Mouse (Mus musculus) lung, postnatal 4 days (tissue): ENCODE results near the gene Arsk.

Source experiments
- DNase-seq, 2 experiments: peaks; one replicate each; pipeline ENCODE4 v3.0.0; 2021

Gene Arsk

DNA sequence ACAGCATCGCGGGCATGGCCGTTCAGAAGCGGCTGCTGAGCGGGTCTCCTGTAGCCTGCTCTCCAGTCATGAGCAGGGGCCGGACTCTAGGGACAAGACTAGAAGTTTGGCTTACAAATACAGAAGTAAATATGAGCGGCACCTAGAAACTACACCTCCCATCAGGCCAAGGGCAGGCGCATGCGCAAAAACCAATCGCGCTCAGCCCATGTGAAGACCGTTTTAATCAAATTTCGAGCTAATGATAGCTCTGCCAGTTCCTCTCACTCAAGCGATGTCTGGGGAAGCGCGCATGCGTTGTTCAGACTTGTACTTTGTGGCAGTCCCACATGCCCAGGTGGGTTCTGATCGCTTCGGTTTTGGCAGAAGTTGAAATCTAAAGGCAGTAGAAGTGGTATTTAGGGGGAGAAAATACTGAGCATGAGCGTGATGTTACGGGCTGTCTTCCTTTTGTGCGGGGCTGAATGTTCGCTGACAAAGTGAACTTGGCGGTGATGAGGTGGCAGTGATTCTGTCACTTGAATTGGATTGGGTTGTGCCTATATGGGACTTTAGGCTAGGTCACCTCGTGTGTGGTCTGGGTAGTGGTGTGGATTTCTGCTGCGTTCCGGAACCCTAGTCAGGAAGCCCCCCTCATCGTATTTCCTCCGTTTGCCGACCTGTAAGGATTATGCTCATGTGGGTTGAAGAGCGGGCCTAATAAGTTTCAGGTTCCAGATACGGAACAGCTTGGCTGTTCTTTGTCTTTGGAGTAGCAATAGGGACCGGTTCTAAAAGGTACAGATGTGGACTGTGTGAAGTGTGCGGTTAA is at the start of gene Arsk, which contains the start of gene Ttc37:
Arsk (minus strand) TSS at position 168 of the 811 bp plus-strand sequence.
Ttc37 (plus strand) TSS at position 242 of the 811 bp plus-strand sequence.
- peak; percentile 95 to 96 for DNase-seq

DNA sequence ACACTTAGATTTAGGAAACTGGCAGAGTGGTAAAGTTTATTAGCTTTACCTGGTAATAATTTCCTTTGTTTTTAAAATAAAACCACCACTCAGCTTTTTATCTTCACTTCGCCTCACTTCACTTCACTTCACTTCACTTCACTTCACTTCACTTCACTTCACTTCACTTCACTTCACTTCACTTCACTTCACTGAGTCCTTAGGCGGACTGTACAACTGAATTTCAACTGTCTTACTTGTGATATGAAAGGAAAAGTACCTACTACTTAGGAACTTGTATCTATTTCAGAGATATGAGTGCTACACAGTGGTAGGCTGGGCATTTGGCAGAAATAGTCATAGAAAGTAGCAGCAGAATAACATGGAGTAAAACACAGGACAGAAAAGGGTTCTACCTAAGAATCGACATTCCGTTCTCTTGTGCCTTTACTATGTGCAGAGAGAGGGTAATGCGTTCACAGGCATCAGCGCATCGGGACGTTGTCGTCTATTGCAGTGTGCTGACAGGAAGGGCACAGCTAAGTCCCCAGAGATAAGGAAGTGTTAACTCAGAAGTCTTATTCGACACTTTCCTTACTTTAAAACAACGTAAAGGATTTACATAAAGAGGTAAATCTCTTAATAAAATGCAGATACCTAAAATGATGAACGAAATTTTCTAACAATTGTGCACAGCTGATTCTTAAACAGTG is 42.8 kb upstream of the Arsk start:
- no peak for DNase-seq

DNA sequence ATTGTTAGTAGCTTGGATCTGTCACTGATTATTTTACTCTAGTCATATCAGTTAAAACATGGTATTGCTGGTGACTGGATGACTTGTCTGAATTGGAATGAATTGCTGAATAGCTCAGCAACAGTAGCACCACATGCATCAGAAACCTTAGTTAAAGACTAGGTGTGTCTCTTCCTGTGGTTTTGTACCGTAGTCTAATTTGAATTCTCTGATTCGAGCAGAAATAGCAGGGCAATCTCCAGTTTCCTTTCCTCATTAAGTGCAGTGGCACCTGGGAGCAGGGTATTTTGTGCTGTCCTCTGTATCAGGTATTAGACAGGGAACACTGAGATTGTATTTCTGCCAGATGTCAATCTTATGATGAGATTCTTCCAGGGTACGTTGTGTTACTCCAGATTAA is 40.4 kb upstream of the Arsk start:
- no peak for DNase-seq

DNA sequence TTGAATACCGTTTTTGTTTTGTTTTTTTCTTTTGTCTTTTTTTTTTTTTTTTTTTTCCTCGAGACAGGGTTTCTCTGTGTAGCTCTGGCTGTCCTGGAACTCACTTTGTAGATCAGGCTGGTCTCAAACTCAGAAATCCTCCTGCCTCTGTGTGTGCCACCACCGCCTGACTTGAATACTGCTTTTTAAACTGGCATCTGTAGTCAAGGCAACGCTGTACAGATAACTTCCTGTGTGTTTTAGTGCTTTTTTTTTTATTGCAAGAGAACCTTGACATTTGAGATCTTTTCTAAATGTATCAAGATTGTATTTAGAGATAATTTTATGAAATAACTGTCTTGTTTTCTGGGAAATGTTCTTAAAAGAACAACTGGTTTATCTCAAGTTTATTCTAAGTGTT is 34.0 kb upstream of the Arsk start:
- no peak for DNase-seq

DNA sequence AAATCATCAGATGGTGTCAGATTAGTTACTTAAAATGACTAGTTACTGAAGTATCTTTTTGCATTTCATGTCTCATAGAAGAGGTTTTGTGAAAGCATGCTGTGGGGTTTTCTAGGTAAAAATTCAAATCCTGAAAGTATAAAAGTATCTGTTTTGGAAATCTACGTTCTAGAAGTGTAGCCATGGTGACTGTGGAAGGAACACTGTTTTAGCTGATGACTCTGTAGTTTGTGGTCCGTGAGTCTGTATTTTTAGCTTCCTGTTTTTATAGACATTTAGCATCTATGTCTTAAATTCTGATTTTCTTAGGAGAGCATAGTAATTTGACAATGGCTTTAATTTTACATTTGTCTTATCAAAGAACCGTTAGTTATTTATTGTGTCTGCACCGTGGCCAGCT is 30.3 kb upstream of the Arsk start:
- no peak for DNase-seq

DNA sequence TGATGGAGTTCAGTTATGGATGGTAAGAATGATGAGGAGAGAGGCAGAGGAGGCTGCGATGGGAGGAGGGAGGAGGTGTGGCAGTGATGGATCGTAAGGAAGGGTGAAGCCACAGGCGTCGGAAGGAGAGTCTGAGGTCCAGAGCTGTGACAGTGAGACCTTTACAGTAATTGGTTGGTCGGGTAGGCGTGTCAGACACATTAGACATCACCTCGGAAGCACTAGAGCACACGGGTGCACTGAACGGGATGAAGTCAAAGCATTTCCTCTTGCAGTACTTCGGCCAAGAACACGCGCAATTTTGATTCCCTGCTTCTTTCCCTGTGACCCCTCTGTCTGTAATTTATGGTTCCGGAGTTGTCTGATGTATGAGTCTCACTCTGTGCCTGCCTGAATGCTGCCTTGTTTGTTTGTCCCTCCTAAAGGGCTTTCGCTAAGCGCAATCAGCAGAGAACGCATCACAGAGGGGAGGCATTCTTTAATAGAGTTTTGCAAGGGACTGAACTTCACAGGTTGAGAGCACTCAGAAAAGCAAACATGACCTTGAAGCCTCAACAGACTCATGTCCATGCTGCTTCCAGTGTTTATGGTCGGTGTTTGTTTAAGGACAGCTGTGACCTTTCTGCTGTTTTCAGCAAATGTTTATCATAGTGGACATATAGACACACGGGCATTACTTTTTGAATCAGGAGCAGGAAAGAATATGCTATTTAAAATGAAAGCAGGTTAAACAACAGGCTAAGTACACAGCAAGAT is 10.8 kb upstream of the Arsk start:
- no peak for DNase-seq

DNA sequence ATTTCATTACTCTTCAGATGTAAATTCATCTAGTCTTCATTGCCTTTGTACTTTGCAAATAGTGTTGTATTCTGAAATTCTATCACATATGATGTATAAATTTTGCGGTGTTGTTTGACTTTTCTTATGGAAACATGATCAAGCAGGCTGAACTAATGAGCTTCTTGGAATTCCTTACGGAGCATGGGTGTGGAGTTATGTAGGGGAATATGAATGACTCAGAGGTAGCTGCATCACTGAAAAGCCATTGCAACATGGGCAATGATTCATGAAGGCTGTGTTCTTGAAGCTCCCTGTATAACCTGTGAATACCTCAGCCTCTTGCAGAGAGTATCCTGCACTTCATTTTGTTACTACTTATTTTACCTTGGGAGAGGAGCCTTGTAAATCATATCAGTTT is 3.5 kb upstream of the Arsk start:
- no peak for DNase-seq

DNA sequence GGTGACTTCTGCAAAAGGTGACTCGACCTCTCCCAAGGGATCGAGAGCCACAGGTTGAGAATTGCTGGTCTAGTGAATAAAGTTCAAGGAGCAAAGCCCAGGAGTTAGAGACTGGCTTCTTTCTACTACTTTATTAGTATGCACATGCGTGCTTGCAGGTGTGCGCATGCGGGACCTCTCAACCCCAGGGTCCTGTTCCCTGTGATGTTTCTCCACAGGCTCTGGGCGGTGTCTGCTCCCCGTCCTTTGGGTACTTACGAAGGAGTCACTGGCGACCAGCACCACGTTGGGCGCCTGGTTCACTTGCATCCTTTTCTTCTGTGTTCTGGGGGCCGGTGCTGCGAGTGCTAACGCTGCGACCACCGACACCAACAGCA is 356 bp downstream of the Arsk start:
- DNase-seq = no peak

DNA sequence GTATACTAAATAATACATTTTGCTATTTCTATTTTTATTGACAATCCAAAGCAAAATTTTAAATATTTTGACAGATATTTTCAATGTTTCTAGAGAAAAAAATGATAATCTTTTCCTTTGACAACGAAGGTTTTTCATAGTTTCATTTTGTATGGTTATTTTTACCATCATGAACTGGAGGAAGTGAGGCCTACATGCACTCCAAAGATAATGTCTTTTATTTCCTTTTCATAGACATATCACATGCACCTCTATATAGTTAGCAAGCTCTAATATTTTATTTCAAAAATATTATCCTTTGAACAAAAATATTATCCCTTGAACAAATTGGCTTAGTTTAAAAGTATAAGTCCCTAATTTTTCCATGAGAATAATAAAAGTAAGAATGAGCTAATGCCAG is 24.1 kb downstream of the Arsk start:
- no peak for DNase-seq

DNA sequence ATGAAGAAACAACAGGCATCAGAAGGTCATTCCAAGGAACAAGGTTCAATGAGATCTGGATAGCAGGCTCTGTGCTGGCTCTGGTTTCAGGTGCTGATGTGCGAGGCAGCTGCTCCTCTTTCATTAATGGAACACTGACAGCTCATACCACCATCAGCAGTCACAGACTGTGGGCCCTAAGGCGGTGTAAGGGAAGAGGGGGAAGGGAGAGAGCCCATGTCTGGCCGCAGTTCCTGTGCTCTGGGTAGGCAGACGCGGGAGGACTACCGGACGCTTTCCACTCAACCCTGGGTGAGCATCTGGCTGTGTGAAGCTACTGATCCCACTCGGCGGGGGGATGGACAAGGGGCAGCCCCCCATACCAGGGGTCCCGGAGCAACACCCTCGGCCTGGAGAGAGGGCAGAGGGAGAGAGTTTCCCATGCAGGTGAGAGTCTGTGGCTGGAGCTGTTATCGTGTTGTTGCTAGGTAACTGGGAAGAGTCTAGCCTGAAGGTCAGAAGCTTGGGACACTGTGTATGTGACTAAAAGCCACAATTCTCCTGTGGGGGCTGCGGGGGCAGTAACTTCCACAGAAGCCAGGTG is 34.0 kb downstream of the Arsk start:
- no peak for DNase-seq

DNA sequence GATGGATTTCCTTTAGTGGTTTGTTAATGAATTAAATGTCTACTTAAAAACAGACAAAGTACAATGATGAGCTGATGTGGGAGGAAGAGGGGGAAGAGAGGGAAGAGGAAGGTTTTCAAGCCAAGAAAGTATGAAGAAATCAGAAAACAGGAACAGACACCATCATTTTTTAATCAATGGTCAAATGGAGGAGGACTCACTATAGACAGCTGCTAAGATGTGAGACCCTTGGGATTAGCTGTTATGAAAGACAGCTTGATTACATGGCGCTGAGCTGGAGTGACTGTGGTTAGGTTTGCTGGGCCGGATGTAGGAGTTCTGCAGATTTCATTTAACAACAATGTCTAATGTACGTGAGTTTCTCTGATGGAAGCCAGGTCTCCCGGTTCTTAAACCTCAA is 34.9 kb downstream of the Arsk start:
- no peak for DNase-seq

DNA sequence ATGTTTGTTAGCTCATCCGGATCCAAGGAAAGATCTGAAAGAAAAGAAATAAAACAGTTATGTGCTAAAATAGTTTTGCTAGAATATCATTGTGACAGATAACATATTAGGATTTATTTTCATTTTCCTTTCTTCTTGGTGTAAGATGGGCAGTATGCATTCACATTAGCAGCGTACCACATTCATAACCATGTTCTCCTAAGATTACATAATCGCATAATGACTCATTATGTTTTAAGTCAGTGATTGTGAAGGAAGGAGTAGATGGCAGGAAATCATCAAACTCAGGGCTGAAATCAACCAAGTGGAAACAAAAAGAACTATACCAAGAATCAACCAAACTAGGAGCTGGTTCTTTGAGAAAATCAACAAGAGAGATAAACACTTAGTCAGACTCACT is 35.9 kb downstream of the Arsk start:
- DNase-seq = no peak

DNA sequence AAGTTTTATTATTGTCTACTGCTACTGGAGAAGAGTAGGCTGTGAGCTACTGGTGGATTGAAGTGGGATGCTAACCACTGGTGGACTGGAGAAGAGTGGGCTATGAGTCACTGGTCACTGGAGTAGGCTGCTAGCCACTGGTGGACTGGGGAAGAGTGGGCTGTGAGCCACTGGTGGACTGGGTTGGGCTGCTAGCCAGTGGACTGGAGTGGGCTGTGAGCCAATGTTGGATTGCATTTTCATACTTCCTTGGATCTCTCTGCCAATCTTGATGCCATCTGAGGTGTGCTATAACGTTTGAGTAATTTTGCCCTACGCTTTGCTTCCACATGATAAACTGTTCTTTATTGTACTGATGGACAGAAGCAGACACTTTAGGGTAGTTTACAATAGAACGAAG is 36.3 kb downstream of the Arsk start:
- DNase-seq = no peak

DNA sequence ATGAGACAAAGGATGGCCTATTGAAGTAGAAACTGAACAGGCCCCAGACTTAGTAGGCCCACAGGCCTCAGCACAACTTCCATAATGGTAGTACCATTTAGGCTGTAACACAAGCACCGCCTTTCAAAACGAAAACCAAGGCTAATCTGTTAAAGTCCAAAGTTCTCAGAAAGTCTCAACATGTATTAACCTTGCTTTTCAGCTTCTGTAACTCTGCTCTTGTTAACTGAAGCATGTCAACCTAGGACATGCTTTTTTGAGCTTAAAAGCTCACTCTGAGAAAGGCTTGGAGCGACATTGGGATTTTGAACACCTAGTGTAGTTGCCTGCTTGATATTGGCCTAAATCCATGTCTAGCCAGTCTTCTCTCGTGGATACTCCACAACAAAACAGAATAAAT is 38.9 kb downstream of the Arsk start:
- DNase-seq = no peak

DNA sequence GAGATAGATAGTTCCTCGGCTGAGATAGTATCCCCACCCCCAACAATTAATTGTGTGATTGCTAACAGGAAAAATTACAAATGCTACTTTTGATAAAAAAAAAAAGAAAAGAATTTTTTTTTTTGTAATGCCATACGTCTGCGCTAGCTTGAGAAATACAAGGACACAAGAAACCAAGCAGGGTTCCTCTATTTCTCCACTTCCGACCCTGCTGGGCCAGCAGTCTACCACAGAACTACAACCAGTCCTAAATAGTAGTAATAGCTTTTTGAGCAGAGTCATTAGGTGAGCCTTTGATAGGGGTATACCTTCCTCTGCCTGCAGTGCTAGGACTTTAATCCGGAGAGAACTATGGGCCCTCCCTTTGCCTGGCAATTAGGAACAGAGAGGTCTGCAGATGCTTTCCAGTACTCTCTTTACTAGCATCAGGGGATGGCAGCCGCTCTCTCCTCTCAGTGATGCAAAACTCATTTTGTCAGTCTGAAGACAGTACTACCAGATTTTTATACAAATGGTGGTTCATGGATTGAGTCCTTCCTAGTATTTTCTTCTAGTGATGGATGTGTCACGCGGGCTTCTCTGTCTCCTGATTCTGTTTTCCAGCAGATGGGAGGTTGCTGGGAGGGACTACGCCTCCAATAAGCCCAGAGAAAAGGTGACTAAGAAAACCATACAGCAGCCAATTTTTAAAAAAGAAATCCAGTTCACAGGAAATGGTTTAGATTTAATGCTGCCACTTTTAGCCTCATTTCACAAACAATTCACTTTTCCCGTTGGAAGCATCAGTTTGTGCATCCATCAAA is 41.0 kb downstream of the Arsk start:
- no peak for DNase-seq

DNA sequence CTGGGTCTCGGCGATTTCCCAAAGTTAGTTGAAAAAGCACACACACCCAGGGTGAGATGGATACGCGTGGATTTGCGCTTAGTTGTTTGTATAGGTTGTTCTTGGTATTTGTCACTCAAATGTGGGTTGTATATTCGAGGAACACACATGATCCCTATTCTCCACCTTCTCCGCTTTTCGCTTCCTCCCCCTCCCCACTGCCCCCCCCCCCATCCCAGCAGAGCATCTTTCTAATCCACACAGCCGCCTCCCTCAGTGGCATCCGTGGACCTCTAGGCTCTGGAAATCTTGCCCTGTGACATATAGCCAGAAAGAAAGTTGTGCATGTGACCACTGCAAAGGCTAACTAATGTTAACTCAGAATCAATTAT is 41.6 kb downstream of the Arsk start, which contains the start of gene Gpr150:
Gpr150 (minus strand) TSS at position 101 of the 371 bp plus-strand sequence.
- no peak for DNase-seq

DNA sequence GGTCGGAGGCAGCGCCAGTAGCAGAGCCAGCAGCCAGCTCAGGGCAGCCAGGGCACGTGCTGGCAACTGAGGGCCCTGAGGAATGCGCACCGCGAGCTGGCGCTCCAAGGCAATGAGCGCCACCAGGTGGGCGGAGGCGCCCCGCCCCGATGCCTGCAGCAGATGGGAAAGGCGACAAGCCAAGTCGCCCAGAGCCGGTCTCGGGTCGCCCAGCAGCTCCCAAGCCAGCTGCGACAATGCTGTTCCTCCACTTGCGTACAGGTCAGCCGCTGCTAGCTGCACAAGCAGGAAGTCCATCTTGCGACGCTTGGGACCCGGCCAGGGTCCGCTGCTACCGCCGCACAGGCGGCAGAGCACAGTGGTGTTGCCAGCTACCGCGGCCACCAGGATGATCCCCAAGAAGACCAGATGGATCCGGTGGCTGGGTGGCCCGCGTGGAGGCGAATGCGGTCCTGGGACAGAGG is 42.2 kb downstream of the Arsk start:
- peak; percentile 60 to 65 for DNase-seq

DNA sequence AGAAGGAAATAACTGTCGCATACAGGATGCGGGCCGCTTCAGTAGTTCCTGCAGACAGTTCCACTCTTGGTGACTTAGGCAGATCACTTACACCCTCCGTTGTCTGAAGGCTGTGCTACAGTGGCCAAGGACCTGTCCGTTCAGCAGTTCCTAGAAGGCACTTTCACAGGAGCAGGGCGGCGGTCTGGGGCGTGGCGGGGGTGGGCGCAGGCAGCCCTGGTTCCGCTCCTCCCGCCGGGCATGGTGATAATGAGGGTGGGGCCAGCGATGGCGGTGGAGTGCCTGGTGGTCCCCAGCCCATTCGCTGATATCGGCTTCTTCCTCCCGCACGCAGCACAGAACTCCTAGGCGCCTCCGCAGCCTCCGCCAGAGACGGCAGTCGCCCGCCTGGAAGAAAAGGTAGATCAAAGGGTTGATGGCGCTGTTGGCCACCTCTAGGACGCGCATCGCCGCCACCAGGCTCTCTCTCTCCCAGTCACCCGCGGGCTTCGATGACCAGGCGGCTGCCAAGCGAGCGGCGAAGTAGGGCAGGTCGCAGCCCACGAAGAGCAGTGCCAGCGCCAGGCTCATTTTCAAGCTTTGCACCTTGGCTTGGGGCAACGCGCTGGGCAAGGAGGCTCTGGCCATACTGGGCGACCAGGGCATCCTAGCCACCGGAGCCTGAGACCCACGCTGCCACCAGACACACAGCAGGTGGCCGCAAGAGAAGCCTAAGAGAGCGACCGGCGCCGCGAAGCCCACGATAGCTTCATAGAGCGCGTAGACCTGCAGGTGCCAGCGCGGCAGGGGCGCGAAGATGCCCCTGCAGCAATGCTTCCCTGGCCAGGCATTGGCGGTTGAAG is 42.8 kb downstream of the Arsk start:
- peak; percentile 9 to 26 for DNase-seq

DNA sequence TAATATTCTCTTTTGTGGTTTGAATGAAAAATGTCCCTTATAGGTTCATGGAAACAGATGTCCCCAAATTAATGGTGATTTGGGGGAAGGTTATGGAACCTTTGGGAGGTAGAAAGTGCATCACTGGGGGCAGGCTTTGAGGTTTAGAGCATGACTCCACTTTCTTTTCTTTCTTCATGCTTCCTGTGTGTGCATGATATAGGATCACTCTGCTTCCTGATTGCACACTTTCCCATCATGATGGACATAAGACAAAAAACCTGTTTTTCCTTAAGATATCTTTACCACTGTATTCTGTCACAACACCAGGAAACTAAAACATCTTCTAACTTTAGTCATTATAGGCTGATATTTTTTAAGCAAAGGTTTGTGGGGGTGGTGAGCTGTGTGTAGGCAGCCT is 53.5 kb downstream of the Arsk start:
- no peak for DNase-seq

DNA sequence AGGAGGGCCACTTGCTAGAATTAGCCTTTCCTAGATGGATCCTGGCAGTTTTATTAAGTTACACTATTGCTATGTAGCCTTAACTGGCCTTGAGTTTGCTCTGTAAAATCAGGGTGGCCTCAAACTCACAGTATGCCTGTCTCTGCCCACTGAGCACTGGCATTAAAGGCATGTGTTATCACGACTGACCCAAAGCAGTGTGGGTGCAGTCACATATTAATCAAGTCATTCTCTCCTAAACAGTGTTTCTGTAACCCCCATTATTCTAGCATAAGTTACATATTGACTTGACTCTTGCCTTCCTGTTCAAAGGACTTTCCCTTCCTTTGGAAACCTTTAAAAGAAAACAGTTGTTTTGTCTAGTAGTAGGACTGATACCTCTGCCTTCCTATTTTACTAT is 56.0 kb downstream of the Arsk start:
- no peak for DNase-seq

DNA sequence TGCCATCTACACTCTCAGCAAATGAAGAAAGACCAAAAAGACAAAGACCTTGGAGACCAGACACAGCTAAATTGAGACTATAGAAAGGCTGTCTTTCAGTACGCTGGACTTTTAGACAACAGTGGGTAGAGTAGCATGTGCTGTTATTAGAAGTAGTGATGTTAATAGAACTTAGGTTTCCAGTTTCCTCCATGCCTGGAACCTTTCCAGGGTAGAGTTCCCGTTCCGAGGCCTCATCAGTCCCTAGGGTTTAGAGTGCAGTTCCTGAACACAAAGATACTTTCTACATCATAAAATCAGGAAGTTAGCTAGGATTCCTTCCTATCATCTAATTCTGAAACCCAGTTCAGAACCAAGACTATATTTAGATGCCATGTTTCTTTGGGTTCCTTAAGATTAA is 73.9 kb downstream of the Arsk start:
- no peak for DNase-seq
